Mouse (Mus musculus) ES-CJ7 (cell line): ENCODE results near the gene Rassf5.

Experiments
- DNase-seq: peaks from one replicate; pipeline ENCODE4 v3.0.0; 2011; ENCODE audit warnings: low read depth, low spot score

Rassf5 gene

GRCm38 (mm10) chr1:131245089-131245856 is at the start of gene Rassf5:
TSS of gene Rassf5 (minus strand) at chr1:131245258.
- peak; percentile 41 for DNase-seq

- DNase-seq, result no peak
Observed at GRCm38 (mm10) chr1:131293922-131294250, 48.8 kb upstream of the Rassf5 start.

- DNase-seq, result no peak
Observed at GRCm38 (mm10) chr1:131293221-131293921, 48.3 kb upstream of the Rassf5 start.

- peak; percentile 79 for DNase-seq
Observed at GRCm38 (mm10) chr1:131290648-131291047, 45.6 kb upstream of the Rassf5 start.

- DNase-seq, result no peak
Observed at GRCm38 (mm10) chr1:131288938-131289337, 43.9 kb upstream of the Rassf5 start.

- no peak for DNase-seq
Observed at GRCm38 (mm10) chr1:131287267-131287666, 42.2 kb upstream of the Rassf5 start.

GRCm38 (mm10) chr1:131286803-131287202 is 41.7 kb upstream of the Rassf5 start:
- no peak for DNase-seq

GRCm38 (mm10) chr1:131284616-131285015 is 39.6 kb upstream of the Rassf5 start:
- no peak for DNase-seq

- DNase-seq, result no peak
Observed at GRCm38 (mm10) chr1:131284167-131284566, 39.1 kb upstream of the Rassf5 start.

- no peak for DNase-seq
Observed at GRCm38 (mm10) chr1:131281731-131282130, 36.7 kb upstream of the Rassf5 start.

GRCm38 (mm10) chr1:131280280-131280679 is 35.2 kb upstream of the Rassf5 start:
- DNase-seq, result peak; percentile 64

- no peak for DNase-seq
Observed at GRCm38 (mm10) chr1:131279456-131279776, 34.4 kb upstream of the Rassf5 start, which contains the start of gene Ikbke. TSS of gene Ikbke (minus strand) at chr1:131279606.

- no peak for DNase-seq
Observed at GRCm38 (mm10) chr1:131278606-131279455, 33.8 kb upstream of the Rassf5 start.

GRCm38 (mm10) chr1:131276831-131277230 is 31.8 kb upstream of the Rassf5 start:
- DNase-seq, result no peak

GRCm38 (mm10) chr1:131275577-131275976 is 30.5 kb upstream of the Rassf5 start:
- no peak for DNase-seq

GRCm38 (mm10) chr1:131274725-131275539 is 29.9 kb upstream of the Rassf5 start:
- DNase-seq, result peak; percentile 50

GRCm38 (mm10) chr1:131269797-131270578 is 24.9 kb upstream of the Rassf5 start:
- DNase-seq, result peak; percentile 88

GRCm38 (mm10) chr1:131268776-131269175 is 23.7 kb upstream of the Rassf5 start:
- DNase-seq, result no peak

- peak; percentile 65 for DNase-seq
Observed at GRCm38 (mm10) chr1:131263905-131264304, 18.8 kb upstream of the Rassf5 start.

GRCm38 (mm10) chr1:131260309-131260656 is 15.2 kb upstream of the Rassf5 start:
- DNase-seq, result peak; percentile 90
